24 mouse cellular contexts compared by ENCODE assay signal in the genomic region with DNA sequence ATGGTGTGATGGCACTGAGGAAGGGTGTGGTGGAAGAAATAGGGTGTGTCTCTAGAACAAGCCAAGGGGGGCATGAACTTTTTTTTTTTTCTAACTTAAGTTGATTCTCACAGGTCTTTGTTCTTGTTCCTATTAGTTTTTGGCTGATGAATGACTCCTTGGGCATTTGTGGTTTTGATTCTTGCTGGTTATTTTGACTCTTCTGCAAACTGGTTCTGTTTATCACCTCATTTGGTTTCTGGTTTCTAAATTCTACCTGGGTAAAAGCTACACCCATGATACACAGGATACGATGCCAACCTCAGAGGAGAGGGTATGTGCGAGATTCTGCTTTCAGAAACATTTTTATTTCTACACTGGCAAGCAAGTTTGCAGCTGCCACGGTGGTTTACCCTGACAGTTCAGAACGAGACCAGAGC. TPM values are rescaled to one million over a fixed set of nuclear protein-coding genes. Genes with fewer than 3 reads are reported as not detected.
DNase-seq lines count a peak whose midpoint lies in the region; ATAC-seq and TF ChIP-seq lines count a peak whose summit lies in the region.
"Had no signal": no experiment of that assay in that cellular context is flagged by ENCODE, and none has a peak within 500 bp of the region (broad histone marks: within the 10 kb centered on the region; RNA-seq: fewer than 3 reads in every experiment).

No protein-coding gene starts in this region.

- H3K9me3 ChIP-seq in lung, postnatal 0 days (ENCODE audit: low read length): no peaks in the 10 kb centered on the region
- H3K9me3 ChIP-seq in midbrain, postnatal 0 days (ENCODE audit: low read length): no peaks in the 10 kb centered on the region
- H3K9me3 ChIP-seq: heart, embryonic 10.5 days; hindbrain, embryonic 15.5 days; lung, embryonic 15.5 days; midbrain, embryonic 13.5 days; neural tube, embryonic 13.5 days had no signal

- peak; percentile 4 for DNase-seq in lung, postnatal 14 days
- no peak for DNase-seq in lung, postnatal 0 days (ENCODE audit: low spot score)
- DNase-seq in splenic B cell, adult 2 months (ENCODE audit: low read depth, low spot score): peak; percentile 70
- no peak for DNase-seq in right cerebral cortex, adult 2 months (ENCODE audit: low spot score in 2 of 2)
- DNase-seq in midbrain, postnatal 0 days (ENCODE audit: low spot score): no peak
- DNase-seq: adrenal gland, postnatal 14 days; cerebellum, adult 9-10 months; kidney, adult 2 months; kidney, postnatal 36 days; layer of hippocampus, postnatal 36 days; retina, postnatal 1 day had no signal

- H3K27me3 ChIP-seq in lung, postnatal 0 days (replicated peaks; ENCODE audit: insufficient read depth, low read length): no peaks in the 10 kb centered on the region
- H3K27me3 ChIP-seq in splenic B cell, adult 2 months (ENCODE audit: control insufficient read depth, insufficient read depth, low read length, poor library complexity, severe bottlenecking): no peaks in the 10 kb centered on the region
- H3K27me3 ChIP-seq in midbrain, postnatal 0 days (ENCODE audit: insufficient read depth, low read length): no peaks in the 10 kb centered on the region
- H3K27me3 ChIP-seq: hindbrain, embryonic 15.5 days; lung, embryonic 15.5 days; midbrain, embryonic 13.5 days; neural tube, embryonic 13.5 days had no signal

- no peaks in the 10 kb centered on the region for H3K4me1 ChIP-seq in lung, postnatal 0 days (ENCODE audit: insufficient read depth, low read depth, low read length)
- H3K4me1 ChIP-seq in midbrain, postnatal 0 days (ENCODE audit: insufficient read depth, low read length): no peaks in the 10 kb centered on the region
- H3K4me1 ChIP-seq: heart, embryonic 10.5 days; hindbrain, embryonic 15.5 days; lung, embryonic 15.5 days; midbrain, embryonic 13.5 days; neural tube, embryonic 13.5 days had no signal

- 79% methylated on average over 4 of the region's 4 CpGs for WGBS in lung, postnatal 0 days
- 86% methylated on average over 4 of the region's 4 CpGs for WGBS in midbrain, postnatal 0 days

- no peaks in the 10 kb centered on the region for H3K36me3 ChIP-seq in lung, postnatal 0 days (ENCODE audit: insufficient read depth, low read length)
- H3K36me3 ChIP-seq in splenic B cell, adult 2 months (ENCODE audit: control insufficient read depth, insufficient read depth, low read length, poor library complexity, severe bottlenecking): peaks cover 16% of the 10 kb centered on the region; the same call in 1 of the 2 replicates
- no peaks in the 10 kb centered on the region for H3K36me3 ChIP-seq in midbrain, postnatal 0 days (ENCODE audit: insufficient read depth, low read length)
- H3K36me3 ChIP-seq: heart, embryonic 10.5 days; hindbrain, embryonic 15.5 days; lung, embryonic 15.5 days; midbrain, embryonic 13.5 days; neural tube, embryonic 13.5 days had no signal

- TF ChIP-seq CTCF in lung, postnatal 0 days (IDR thresholded peaks at IDR 0.05): no peak
- no peak for TF ChIP-seq CTCF in midbrain, postnatal 0 days (IDR thresholded peaks at IDR 0.05)

- H3K27ac ChIP-seq in lung, postnatal 0 days (ENCODE audit: low read length): no peak overlapping the region
- no peak overlapping the region for H3K27ac ChIP-seq in midbrain, postnatal 0 days (ENCODE audit: low read depth, low read length)
- H3K27ac ChIP-seq: heart, embryonic 10.5 days; hindbrain, embryonic 15.5 days; lung, embryonic 15.5 days; midbrain, embryonic 13.5 days; neural tube, embryonic 13.5 days had no signal

- no peak overlapping the region for H3K4me3 ChIP-seq in lung, postnatal 0 days (ENCODE audit: low read depth, low read length)
- no peak overlapping the region for H3K4me3 ChIP-seq in midbrain, postnatal 0 days (ENCODE audit: low read depth, low read length)
- H3K4me3 ChIP-seq: erythroblast, embryonic 14.5 days; heart, embryonic 10.5 days; hindbrain, embryonic 15.5 days; lung, embryonic 15.5 days; midbrain, embryonic 13.5 days; neural tube, embryonic 13.5 days had no signal

- no peak overlapping the region for H3K4me2 ChIP-seq in lung, postnatal 0 days (replicated peaks; ENCODE audit: low read depth, low read length)
- H3K4me2 ChIP-seq in midbrain, postnatal 0 days (ENCODE audit: low read depth, low read length, poor library complexity, severe bottlenecking): no peak overlapping the region
- H3K4me2 ChIP-seq: hindbrain, embryonic 15.5 days; lung, embryonic 15.5 days; midbrain, embryonic 13.5 days; neural tube, embryonic 13.5 days had no signal

- TF ChIP-seq EP300 in lung, postnatal 0 days (IDR thresholded peaks at IDR 0.05): no peak

- ATAC-seq in lung, postnatal 0 days: no peak
- ATAC-seq in CD4-positive, CD25-positive, alpha-beta regulatory T cell, adult 4 months: peak; percentile 33
- ATAC-seq in megakaryocyte, adult 5-6 weeks (ENCODE audit: poor library complexity, severe bottlenecking): peak; percentile 21
- ATAC-seq in erythroid progenitor cell, adult 5-6 weeks (replicated peaks; ENCODE audit: low FRiP score, poor library complexity, severe bottlenecking): no peak
- ATAC-seq in midbrain, postnatal 0 days (ENCODE audit: low FRiP score): no peak
- ATAC-seq: forebrain, embryonic 16.5 days; midbrain, embryonic 13.5 days had no signal

- H3K9ac ChIP-seq in lung, postnatal 0 days (replicated peaks; ENCODE audit: low read depth): no peak overlapping the region
- H3K9ac ChIP-seq in midbrain, postnatal 0 days (replicated peaks; ENCODE audit: low read length, poor library complexity, severe bottlenecking): no peak overlapping the region
- H3K9ac ChIP-seq: hindbrain, embryonic 15.5 days; lung, embryonic 15.5 days; midbrain, embryonic 13.5 days; neural tube, embryonic 13.5 days had no signal

RNA-seq across cellular contexts. Expression of gene Sell, which starts 16.6 kb away (rescaled TPM):
- polyA plus RNA-seq in lung, postnatal 0 days (2015; fragmentation: Nextera tagmentation; extraction: Ambion mirVana): 2.9 and 3.4 TPM in 2 replicates
- polyA plus RNA-seq in CD4-positive, CD25-positive, alpha-beta regulatory T cell, adult 4 months (2017; shearing (Covaris generic)): 100 to 1,000 TPM; 554 to 560 TPM
- 838 and 904 TPM in 2 replicates for total RNA-seq in megakaryocyte, adult 5-6 weeks (2015)
- total RNA-seq in megakaryocyte, adult 5-6 weeks (2017): 641 and 646 TPM in 2 replicates
- total RNA-seq in erythroid progenitor cell, adult 5-6 weeks (2015; ENCODE audit: low replicate concordance): 52.0 and 64.5 TPM in 2 replicates
- 15.9 and 30.2 TPM in 2 replicates for total RNA-seq in erythroid progenitor cell, adult 5-6 weeks (2017; ENCODE audit: low replicate concordance)
- total RNA-seq in midbrain, postnatal 0 days (2014; rRNA removed): not detected in 2 replicates
- 0.18 TPM in 1 of 2 replicates, not detected in the other for polyA plus RNA-seq in midbrain, postnatal 0 days (2015; fragmentation: Nextera tagmentation; extraction: Ambion mirVana)
- total RNA-seq: gastrocnemius, adult 18-20 months; layer of hippocampus, postnatal 36 days; left cerebral cortex, postnatal 36 days had no signal
- polyA plus RNA-seq: erythroblast, embryonic 14.5 days; heart, embryonic 10.5 days; midbrain, embryonic 13.5 days had no signal

RNA-seq across cellular contexts. Expression of gene Sele, which starts 30.3 kb away (rescaled TPM):
- 0.05 TPM in 1 of 2 replicates, not detected in the other for polyA plus RNA-seq in lung, postnatal 0 days (2015; fragmentation: Nextera tagmentation; extraction: Ambion mirVana)
- polyA plus RNA-seq in CD4-positive, CD25-positive, alpha-beta regulatory T cell, adult 4 months (2017; shearing (Covaris generic)): under 1 TPM in 1 of 2 experiments, not detected in 1; 0.22 TPM
- 0.07 and 0.18 TPM in 2 replicates for total RNA-seq in megakaryocyte, adult 5-6 weeks (2015)
- total RNA-seq in megakaryocyte, adult 5-6 weeks (2017): 0.20 TPM in 1 of 2 replicates, not detected in the other
- total RNA-seq in erythroid progenitor cell, adult 5-6 weeks (2015; ENCODE audit: low replicate concordance): 0.84 TPM in 1 of 2 replicates, not detected in the other
- not detected in 2 replicates for total RNA-seq in erythroid progenitor cell, adult 5-6 weeks (2017; ENCODE audit: low replicate concordance)
- total RNA-seq in midbrain, postnatal 0 days (2014; rRNA removed): not detected in 2 replicates
- not detected in 2 replicates for polyA plus RNA-seq in midbrain, postnatal 0 days (2015; fragmentation: Nextera tagmentation; extraction: Ambion mirVana)
- total RNA-seq: gastrocnemius, adult 18-20 months; layer of hippocampus, postnatal 36 days; liver, adult 2 months had no signal
- polyA plus RNA-seq: erythroblast, embryonic 14.5 days; forebrain, embryonic 16.5 days; heart, embryonic 10.5 days; hindbrain, embryonic 15.5 days; midbrain, embryonic 13.5 days; neural tube, embryonic 13.5 days had no signal

RNA-seq across cellular contexts. Expression of gene Selp, which starts 36.7 kb away (rescaled TPM):
- polyA plus RNA-seq in lung, postnatal 0 days (2015; fragmentation: Nextera tagmentation; extraction: Ambion mirVana): 0.39 and 0.76 TPM in 2 replicates
- 1 to 10 TPM; 3.8 to 4.1 TPM for polyA plus RNA-seq in CD4-positive, CD25-positive, alpha-beta regulatory T cell, adult 4 months (2017; shearing (Covaris generic))
- total RNA-seq in megakaryocyte, adult 5-6 weeks (2015): 1.4 and 2.0 TPM in 2 replicates
- 1.3 and 2.0 TPM in 2 replicates for total RNA-seq in megakaryocyte, adult 5-6 weeks (2017)
- not detected in 2 replicates for total RNA-seq in erythroid progenitor cell, adult 5-6 weeks (2015; ENCODE audit: low replicate concordance)
- total RNA-seq in erythroid progenitor cell, adult 5-6 weeks (2017; ENCODE audit: low replicate concordance): not detected in 2 replicates
- not detected in 2 replicates for total RNA-seq in midbrain, postnatal 0 days (2014; rRNA removed)
- not detected in 2 replicates for polyA plus RNA-seq in midbrain, postnatal 0 days (2015; fragmentation: Nextera tagmentation; extraction: Ambion mirVana)
- total RNA-seq: left cerebral cortex, postnatal 36 days had no signal
- polyA plus RNA-seq: forebrain, embryonic 16.5 days; hindbrain, embryonic 15.5 days; neural tube, embryonic 13.5 days had no signal

Comparison
In these comparisons a context has a peak if more than half of its experiments do, and no peak if none do; other contexts are left out.
1. DNase-seq: peak in lung, postnatal 14 days (single experiment) and splenic B cell, adult 2 months (single experiment); none in lung, postnatal 0 days (single experiment), right cerebral cortex, adult 2 months (0 of 2) and midbrain, postnatal 0 days (single experiment).
2. ATAC-seq: peak in CD4-positive, CD25-positive, alpha-beta regulatory T cell, adult 4 months (single experiment) and megakaryocyte, adult 5-6 weeks (single experiment); none in lung, postnatal 0 days (single experiment), erythroid progenitor cell, adult 5-6 weeks (single experiment) and midbrain, postnatal 0 days (single experiment).
3. RNA of gene Sell, which starts 16.6 kb away (total RNA-seq): 641 to 904 TPM in megakaryocyte, adult 5-6 weeks and 15.9 to 64.5 TPM in erythroid progenitor cell, adult 5-6 weeks; not detected in midbrain, postnatal 0 days; every median in the first group is over 10 times any median in the second.